ENCODE assay signal across 8 mouse cellular contexts in the genomic region with DNA sequence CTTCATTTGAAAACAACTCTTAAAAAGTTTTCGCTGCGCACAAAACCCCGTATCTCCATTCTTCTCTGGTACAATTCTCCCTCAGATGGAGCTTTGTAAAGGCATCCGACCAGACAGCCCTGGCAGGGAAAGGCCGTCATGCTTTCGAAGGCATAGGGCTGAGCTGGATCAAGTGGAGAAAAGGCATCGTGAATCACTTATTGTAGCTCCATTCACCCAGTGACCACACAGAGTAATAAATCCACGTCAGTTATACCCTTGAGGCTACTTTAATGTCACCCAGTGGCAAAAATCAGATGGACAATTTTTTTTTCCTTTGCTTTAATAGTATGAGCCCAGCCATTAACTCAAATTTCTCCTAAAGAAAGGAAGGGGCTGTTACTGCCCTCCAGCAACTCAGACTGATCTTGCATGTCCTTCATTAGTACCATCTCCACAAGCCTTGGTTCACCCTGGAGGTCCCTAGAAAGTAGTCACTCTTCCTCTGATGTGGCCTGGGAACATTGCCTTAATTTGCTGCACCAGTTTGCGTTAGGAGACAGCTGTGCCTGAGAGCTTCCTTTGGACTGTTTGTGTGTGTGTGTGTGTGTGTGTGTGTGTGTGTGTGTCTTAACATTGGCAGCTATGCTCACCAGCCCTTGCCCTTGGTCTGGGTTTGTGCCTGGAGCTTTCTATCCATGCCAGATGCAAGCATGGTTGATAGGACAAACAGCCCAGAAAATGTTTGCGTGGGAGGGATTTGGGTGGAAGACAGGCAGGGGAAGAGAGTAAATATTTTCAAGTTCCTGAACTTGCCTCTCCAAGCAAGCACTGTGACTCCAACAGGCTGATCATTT.
A peak's percentile ranks its signal among the peaks of the same experiment; 100 is the strongest.
DNase-seq lines count a peak whose midpoint lies in the region.

No protein-coding gene starts in this region.

- peak; percentile 23 to 30 for DNase-seq in layer of hippocampus, postnatal 10 days (ENCODE audit: low spot score in 2 of 2)
- DNase-seq in layer of hippocampus, adult 18-20 months (ENCODE audit: low spot score in 2 of 2), result no peak
- peak; percentile 60 for DNase-seq in cerebellum, adult 9-11 months
- DNase-seq in heart, postnatal 4 days, result peak; percentile 41
- peak; percentile 64 for DNase-seq in lung, postnatal 14 days
- DNase-seq in right cerebral cortex, postnatal 4 days, result no peak
- DNase-seq in natural killer cell, adult 2 months (ENCODE audit: low spot score in 2 of 2), result no peak
- no peak for DNase-seq in urinary bladder, postnatal 4 days (ENCODE audit: low spot score in 2 of 2)

Comparison
In these comparisons a context has a peak if more than half of its experiments do, and no peak if none do; other contexts are left out.
1. DNase-seq: peak in layer of hippocampus, postnatal 10 days (2 of 2), cerebellum, adult 9-11 months (single experiment), heart, postnatal 4 days (single experiment) and lung, postnatal 14 days (single experiment); none in layer of hippocampus, adult 18-20 months (0 of 2), right cerebral cortex, postnatal 4 days (single experiment), natural killer cell, adult 2 months (0 of 2) and urinary bladder, postnatal 4 days (0 of 2).